Mouse (Mus musculus): ENCODE data around the gene Gipc3. TPM values are rescaled to one million over a fixed set of nuclear protein-coding genes. Genes with fewer than 3 reads are reported as not detected.

Gene Gipc3
- total and polyA plus RNA-seq, 3 experiments: 0.08 to 0.09 TPM; not detected in 1

DNA sequence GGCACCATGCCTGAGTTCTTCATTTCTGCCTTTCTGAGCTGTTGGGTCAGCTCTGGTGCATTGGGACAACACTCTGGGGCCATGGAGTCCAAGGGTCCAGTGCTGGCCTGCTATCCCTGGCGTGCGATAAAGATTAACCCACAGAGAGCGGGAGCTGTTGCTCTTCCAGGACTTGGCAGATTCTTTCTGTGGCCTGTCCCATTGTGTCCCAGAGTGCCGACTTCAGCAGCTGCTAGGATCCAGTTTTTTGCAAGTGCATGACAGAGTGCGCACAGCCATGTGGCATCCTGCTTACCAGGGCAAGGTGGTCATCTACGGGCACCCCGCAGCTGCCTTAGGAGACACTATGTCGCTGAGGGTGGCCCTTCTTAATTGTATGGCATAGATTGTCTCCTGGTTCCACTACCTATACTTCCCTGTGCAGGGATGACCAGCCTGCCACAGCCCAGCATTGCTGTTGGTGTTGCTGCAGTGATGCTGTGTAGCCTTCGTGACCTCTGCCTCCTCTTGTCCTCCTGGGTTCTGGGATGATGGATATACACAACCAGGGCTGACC, 42.6 kb downstream of the Gipc3 start:
- no peak for DNase-seq (ENCODE audit: extremely low read depth)
- no peaks in the 10 kb centered on the region for H3K9me3 ChIP-seq (replicated peaks; ENCODE audit: low read length)
- H3K4me2 ChIP-seq (ENCODE audit: insufficient read depth, low read depth, poor library complexity, severe bottlenecking): no peak overlapping the region; the same call in 1 of the 2 replicates
- in situ Hi-C loops (cut with MboI; ENCODE audit: low pct_ligation_motif_present, low pct_unique_long_range_greater_than_20kb, low sequenced_read_pairs): no loop called here
- peaks cover 75 to 97% of the 10 kb centered on the region in 2 experiments for H3K4me1 ChIP-seq (ENCODE audit: control insufficient read depth in 1 of 2, insufficient read depth in 2 of 2)
- no peak overlapping the region for H3K9ac ChIP-seq (ENCODE audit: insufficient read depth, low read depth)
- TF ChIP-seq POLR2AphosphoS2 (IDR thresholded peaks at IDR 0.05; ENCODE audit: low read depth, low read length) (no peak), ELF1 (IDR thresholded peaks at IDR 0.05; ENCODE audit: low read depth, low read length) (no peak), NELFE (IDR thresholded peaks at IDR 0.05; ENCODE audit: low read depth, low read length) (no peak), MYC (IDR thresholded peaks at IDR 0.05; ENCODE audit: low read depth, low read length) (no peak), MAFK (IDR thresholded peaks at IDR 0.05; ENCODE audit: insufficient replicate concordance, low read length) (no peak), ZMIZ1 (IDR thresholded peaks at IDR 0.05; ENCODE audit: low read depth, low read length) (no peak), TBP (conservative IDR thresholded peaks at IDR 0.05; ENCODE audit: low read depth, low read length) (no peak), JUND (conservative IDR thresholded peaks at IDR 0.05; ENCODE audit: low read depth, low read length) (no peak), IRF4 (IDR thresholded peaks at IDR 0.05; ENCODE audit: low read depth, low read length) (no peak), GABPA (IDR thresholded peaks at IDR 0.05; ENCODE audit: insufficient replicate concordance, low read depth, low read length) (no peak), CTCF (conservative IDR thresholded peaks at IDR 0.05 in 1 of 2, IDR thresholded peaks at IDR 0.05 in 1 of 2; ENCODE audit: low read depth in 2 of 2, low read length in 2 of 2) (no peak), MAX (IDR thresholded peaks at IDR 0.05; ENCODE audit: low read length) (peak; percentile 35; the same call in 1 of the 2 replicates), UBTF (IDR thresholded peaks at IDR 0.05; ENCODE audit: low read depth, low read length) (0 out of 2 replicates have a peak, but pooled peaks have one; percentile 28), ZKSCAN1 (IDR thresholded peaks at IDR 0.05; ENCODE audit: borderline replicate concordance, low read depth, low read length) (no peak), ZC3H11A (IDR thresholded peaks at IDR 0.05; ENCODE audit: low read depth, low read length) (no peak), TCF12 (IDR thresholded peaks at IDR 0.05; ENCODE audit: low read depth, low read length) (no peak), E2F4 (IDR thresholded peaks at IDR 0.05; ENCODE audit: insufficient replicate concordance, low read depth, low read length) (no peak), JUN (IDR thresholded peaks at IDR 0.05; ENCODE audit: insufficient read depth, low read depth, low read length) (no peak)
- H3K27me3 ChIP-seq (replicated peaks): no peaks in the 10 kb centered on the region
- H3K4me3 ChIP-seq (replicated peaks in 1 of 3; ENCODE audit: low read depth in 2 of 3, low read length in 2 of 3, poor library complexity in 1 of 3): peak overlapping the region in 1 of 3 experiments; percentile 8
- H3K27ac ChIP-seq (ENCODE audit: insufficient read depth, low read depth): peak overlapping the region; percentile 87
- peaks cover 3 to 27% of the 10 kb centered on the region in 2 experiments for H3K36me3 ChIP-seq (replicated peaks in 1 of 2; ENCODE audit: control insufficient read depth in 1 of 2, insufficient read depth in 1 of 2, low read length in 1 of 2)
- peaks cover 59% of the 10 kb centered on the region for H3K79me2 ChIP-seq (replicated peaks; ENCODE audit: control insufficient read depth, extremely low read depth, insufficient read depth, poor library complexity, severe bottlenecking)
- dilution Hi-C loops (cut with MboI; ENCODE audit: extremely low pct_ligation_motif_present, extremely low pct_unique_long_range_greater_than_20kb, low sequenced_read_pairs): no loop called here

DNA sequence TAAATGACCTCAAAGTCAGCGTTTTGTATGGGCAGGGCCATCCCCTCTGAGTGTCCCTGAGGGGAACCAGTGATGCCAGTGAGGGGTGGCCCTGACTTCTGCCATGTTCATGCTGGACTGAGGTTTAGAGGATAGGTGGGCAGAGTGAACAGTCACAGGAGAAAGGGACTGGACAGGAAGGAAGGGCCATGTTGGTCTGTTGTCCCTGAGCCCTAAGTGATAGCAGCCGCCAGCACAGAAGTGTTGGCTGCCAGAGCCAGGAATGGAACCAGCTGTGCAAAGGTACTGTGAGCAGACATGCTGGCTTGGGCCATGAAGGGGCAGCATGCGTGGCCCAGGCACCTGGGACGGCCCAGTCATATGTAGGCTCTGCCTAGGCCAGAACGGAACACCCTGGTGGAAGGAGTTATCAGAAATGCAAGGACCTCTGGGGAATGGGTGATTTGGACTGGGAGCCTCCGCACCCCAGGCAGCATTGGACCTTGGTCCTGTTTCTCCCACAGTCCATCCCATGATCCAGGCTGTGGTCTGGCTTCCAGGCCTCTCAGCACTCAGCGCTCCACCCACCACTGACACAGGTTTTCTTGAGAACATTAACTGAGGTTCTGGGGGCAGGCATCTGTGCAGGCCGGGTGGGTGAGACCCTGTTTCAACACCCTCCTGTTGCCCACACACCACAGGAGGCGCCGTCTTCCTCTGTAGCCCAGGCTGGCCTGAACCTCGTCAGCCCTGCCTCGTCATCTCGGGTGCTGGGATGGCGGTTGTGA, 43.3 kb downstream of the Gipc3 start:
- H3K4me2 ChIP-seq (ENCODE audit: insufficient read depth, low read depth, poor library complexity, severe bottlenecking): no peak overlapping the region
- H3K4me1 ChIP-seq (ENCODE audit: control insufficient read depth in 1 of 2, insufficient read depth in 2 of 2): peaks cover 78 to 98% of the 10 kb centered on the region in 2 experiments
- no peaks in the 10 kb centered on the region for H3K9me3 ChIP-seq (replicated peaks; ENCODE audit: low read length)
- in situ Hi-C loops (cut with MboI; ENCODE audit: low pct_ligation_motif_present, low pct_unique_long_range_greater_than_20kb, low sequenced_read_pairs) (no loop called here), dilution Hi-C loops (cut with MboI; ENCODE audit: extremely low pct_ligation_motif_present, extremely low pct_unique_long_range_greater_than_20kb, low sequenced_read_pairs) (no loop called here)
- H3K27ac ChIP-seq (ENCODE audit: insufficient read depth, low read depth): peak overlapping the region; percentile 87
- no peaks in the 10 kb centered on the region for H3K27me3 ChIP-seq (replicated peaks)
- H3K9ac ChIP-seq (ENCODE audit: insufficient read depth, low read depth): no peak overlapping the region
- peaks cover 65% of the 10 kb centered on the region for H3K79me2 ChIP-seq (replicated peaks; ENCODE audit: control insufficient read depth, extremely low read depth, insufficient read depth, poor library complexity, severe bottlenecking)
- H3K36me3 ChIP-seq (replicated peaks in 1 of 2; ENCODE audit: control insufficient read depth in 1 of 2, insufficient read depth in 1 of 2, low read length in 1 of 2): peaks cover 0 to 28% of the 10 kb centered on the region in 2 experiments
- no peak overlapping the region for H3K4me3 ChIP-seq (replicated peaks in 1 of 3; ENCODE audit: low read depth in 2 of 3, low read length in 2 of 3, poor library complexity in 1 of 3)
- DNase-seq (ENCODE audit: extremely low read depth): no peak
- TF ChIP-seq POLR2A (IDR thresholded peaks at IDR 0.05; ENCODE audit: low read depth, low read length) (no peak), ZMIZ1 (IDR thresholded peaks at IDR 0.05; ENCODE audit: low read depth, low read length) (no peak), CHD1 (IDR thresholded peaks at IDR 0.05; ENCODE audit: low read depth, low read length) (no peak), KAT2A (IDR thresholded peaks at IDR 0.05; ENCODE audit: insufficient replicate concordance, low read length) (no peak), JUN (IDR thresholded peaks at IDR 0.05; ENCODE audit: insufficient read depth, low read depth, low read length) (no peak), SIN3A (IDR thresholded peaks at IDR 0.05; ENCODE audit: low read length) (no peak), POLR2AphosphoS2 (IDR thresholded peaks at IDR 0.05; ENCODE audit: low read depth, low read length) (no peak), USF1 (IDR thresholded peaks at IDR 0.05; ENCODE audit: low read depth, low read length) (no peak), TBP (conservative IDR thresholded peaks at IDR 0.05; ENCODE audit: low read depth, low read length) (no peak), MYC (IDR thresholded peaks at IDR 0.05; ENCODE audit: low read depth, low read length) (no peak)
